Mouse (Mus musculus): ENCODE results near the gene Frg2f1.

Frg2f1 gene
- long read RNA-seq, experiment 1, partial matches to known transcripts = 0 of 3 reads
- long read RNA-seq, experiment 1, other reads (novel, unspliced or antisense) = 3 of 3 reads
- long read RNA-seq, experiment 2, partial matches to known transcripts = 0 of 2 reads
- long read RNA-seq, experiment 2, other reads (novel, unspliced or antisense) = 2 of 2 reads

GRCm38 (mm10) chr4:119539031-119539824 is at the start of gene Frg2f1:
TSS of gene Frg2f1 (minus strand) at chr4:119539529.
- intact Hi-C loops (cut with DNase I) = loop anchor here (5.0 kb wide), 1 partner anchor 117 kb away; the partner anchor contains the start of genes Ppcs and Zmynd12

GRCm38 (mm10) chr4:119588037-119588436 is 48.7 kb upstream of the Frg2f1 start:
- intact Hi-C loops (cut with DNase I) = no loop called here

GRCm38 (mm10) chr4:119575459-119575858 is 36.1 kb upstream of the Frg2f1 start:
- intact Hi-C loops (cut with DNase I) = no loop called here

GRCm38 (mm10) chr4:119574504-119574903 is 35.2 kb upstream of the Frg2f1 start:
- intact Hi-C loops (cut with DNase I) = no loop called here

- intact Hi-C loops (cut with DNase I) = no loop called here
These were observed 33.4 kb upstream of the Frg2f1 start for GRCm38 (mm10) chr4:119572682-119573081.

GRCm38 (mm10) chr4:119566322-119566835 is 27.1 kb upstream of the Frg2f1 start:
- intact Hi-C loops (cut with DNase I) = no loop called here

- intact Hi-C loops (cut with DNase I) = no loop called here
These were observed 23.8 kb upstream of the Frg2f1 start for GRCm38 (mm10) chr4:119563136-119563535.

GRCm38 (mm10) chr4:119555466-119555865 is 16.1 kb upstream of the Frg2f1 start:
- intact Hi-C loops (cut with DNase I) = no loop called here

GRCm38 (mm10) chr4:119550864-119551263 is 11.5 kb upstream of the Frg2f1 start:
- intact Hi-C loops (cut with DNase I) = no loop called here

GRCm38 (mm10) chr4:119540533-119540890 is 1.2 kb upstream of the Frg2f1 start:
- intact Hi-C loops (cut with DNase I) = no loop called here

GRCm38 (mm10) chr4:119539836-119540532 is 655 bp upstream of the Frg2f1 start:
- intact Hi-C loops (cut with DNase I) = loop anchor here (5.0 kb wide), 1 partner anchor 118 kb away; the partner anchor contains the start of genes Ppcs and Zmynd12

GRCm38 (mm10) chr4:119537436-119537835 is 1.9 kb downstream of the Frg2f1 start:
- intact Hi-C loops (cut with DNase I) = loop anchor here (5.0 kb wide), 1 partner anchor 115 kb away; the partner anchor contains the start of genes Ppcs and Zmynd12

GRCm38 (mm10) chr4:119536615-119537014 is 2.7 kb downstream of the Frg2f1 start, which contains the start of gene Foxj3:
TSS of gene Foxj3 (plus strand) at chr4:119537004.
- intact Hi-C loops (cut with DNase I) = loop anchor here (5.0 kb wide), 1 partner anchor 114 kb away; the partner anchor contains the start of genes Ppcs and Zmynd12

GRCm38 (mm10) chr4:119535103-119535502 is 4.2 kb downstream of the Frg2f1 start:
- intact Hi-C loops (cut with DNase I) = loop anchor here (5.0 kb wide), 1 partner anchor 113 kb away; the partner anchor contains the start of genes Ppcs and Zmynd12

GRCm38 (mm10) chr4:119531813-119532212 is 7.5 kb downstream of the Frg2f1 start:
- intact Hi-C loops (cut with DNase I) = no loop called here

- intact Hi-C loops (cut with DNase I) = no loop called here
These were observed 12.9 kb downstream of the Frg2f1 start for GRCm38 (mm10) chr4:119526329-119526845.

- intact Hi-C loops (cut with DNase I) = no loop called here
These were observed 14.9 kb downstream of the Frg2f1 start for GRCm38 (mm10) chr4:119524466-119524865.

- intact Hi-C loops (cut with DNase I) = no loop called here
These were observed 15.3 kb downstream of the Frg2f1 start for GRCm38 (mm10) chr4:119524010-119524409.

GRCm38 (mm10) chr4:119523575-119523974 is 15.8 kb downstream of the Frg2f1 start:
- intact Hi-C loops (cut with DNase I) = no loop called here

- intact Hi-C loops (cut with DNase I) = no loop called here
These were observed 26.6 kb downstream of the Frg2f1 start for GRCm38 (mm10) chr4:119512731-119513141.

- intact Hi-C loops (cut with DNase I) = no loop called here
These were observed 27.7 kb downstream of the Frg2f1 start for GRCm38 (mm10) chr4:119511591-119511990.
